Mouse (Mus musculus): ENCODE results near the gene Usp5. TPM values are rescaled to one million over a fixed set of nuclear protein-coding genes. Genes with fewer than 3 reads are reported as not detected.
"Not testable (repeated sequence)": the region's sequence is repeated elsewhere in the genome, so short reads cannot be mapped to it uniquely, and the experiment has no call there.

Usp5 gene
- polyA plus RNA-seq, 1 experiment, result 66.2 TPM

DNA sequence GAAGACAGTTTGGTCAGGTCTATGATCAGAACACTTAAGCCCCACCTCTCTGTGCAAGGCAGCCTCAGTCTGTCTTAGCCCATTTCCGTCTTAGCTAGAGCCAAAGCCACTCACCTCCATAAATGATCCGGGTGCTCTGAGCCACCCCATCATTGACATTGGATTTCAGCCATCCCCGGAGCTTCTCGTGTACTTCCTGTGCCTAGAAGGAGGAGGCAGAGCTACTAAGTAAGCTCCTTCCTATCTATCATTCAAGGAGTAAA, 17.9 kb downstream of the Usp5 start:
- no peaks in the 10 kb centered on the region for H3K27me3 ChIP-seq (replicated peaks; ENCODE audit: control insufficient read depth, insufficient read depth, low read length)
- H3K4me3 ChIP-seq (ENCODE audit: insufficient read depth, low read depth, low read length), result no peak overlapping the region
- no peak for TF ChIP-seq CTCF (conservative IDR thresholded peaks at IDR 0.05; ENCODE audit: insufficient read depth, insufficient read length, low read depth, low read length)
- no peak for TF ChIP-seq POLR2A (IDR thresholded peaks at IDR 0.05; ENCODE audit: low read depth, low read length)
- peaks cover 4% of the 10 kb centered on the region for H3K36me3 ChIP-seq (ENCODE audit: control insufficient read depth, insufficient read depth, low read length)
- no peak for DNase-seq
- 37% methylated on average over 4 of the region's 4 CpGs for WGBS
- peaks cover 30% of the 10 kb centered on the region for H3K4me1 ChIP-seq (ENCODE audit: control insufficient read depth, insufficient read depth, low read length)
- no peak overlapping the region for H3K27ac ChIP-seq (ENCODE audit: insufficient read depth, low read depth, low read length)

DNA sequence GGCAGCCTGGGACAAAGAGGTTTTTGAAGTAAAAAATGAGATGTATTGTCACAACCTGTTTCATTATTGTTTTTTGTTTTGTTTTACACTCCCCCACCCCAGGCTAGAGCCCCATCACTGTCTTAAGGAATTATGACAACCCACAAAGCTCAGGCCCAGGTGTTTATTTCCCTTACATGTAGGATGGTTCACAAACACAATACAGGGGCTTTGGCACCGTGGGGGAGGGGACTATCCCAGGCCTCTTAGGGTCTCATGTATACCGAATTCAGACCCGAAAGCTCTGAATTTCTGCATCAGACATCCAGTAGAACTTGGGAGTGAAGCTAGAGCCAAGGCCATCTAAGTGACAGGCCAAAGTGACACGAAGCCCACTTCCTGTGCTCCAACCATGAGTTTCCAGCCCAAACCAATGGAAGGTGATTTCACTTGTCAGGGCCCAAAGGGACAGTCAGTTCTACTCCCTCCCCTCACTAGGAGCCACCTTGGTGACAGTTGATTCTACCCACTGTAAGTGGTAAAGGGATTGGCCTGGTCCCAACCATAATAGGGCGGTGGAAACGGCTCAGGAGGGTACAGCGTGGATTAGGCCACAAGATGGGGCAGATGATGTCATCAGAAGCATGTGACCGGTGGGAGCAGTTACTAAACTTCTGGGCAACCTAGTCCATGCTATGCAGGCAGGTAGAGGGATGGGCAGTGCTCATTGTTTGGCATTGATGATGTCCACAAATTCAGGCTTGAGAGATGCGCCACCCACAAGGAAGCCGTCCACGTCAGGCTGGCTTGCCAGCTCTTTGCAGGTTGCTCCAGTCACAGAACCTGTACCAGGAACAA, 18.5 kb downstream of the Usp5 start:
- not testable (repeated sequence) for H3K27ac ChIP-seq (ENCODE audit: insufficient read depth, low read depth, low read length); H3K27me3 ChIP-seq (replicated peaks; ENCODE audit: control insufficient read depth, insufficient read depth, low read length); H3K36me3 ChIP-seq (ENCODE audit: control insufficient read depth, insufficient read depth, low read length); H3K4me3 ChIP-seq (ENCODE audit: insufficient read depth, low read depth, low read length); DNase-seq
- WGBS, result 74% methylated on average over 11 of the region's 11 CpGs
- H3K4me1 ChIP-seq (ENCODE audit: control insufficient read depth, insufficient read depth, low read length), result peaks cover 35% of the 10 kb centered on the region

DNA sequence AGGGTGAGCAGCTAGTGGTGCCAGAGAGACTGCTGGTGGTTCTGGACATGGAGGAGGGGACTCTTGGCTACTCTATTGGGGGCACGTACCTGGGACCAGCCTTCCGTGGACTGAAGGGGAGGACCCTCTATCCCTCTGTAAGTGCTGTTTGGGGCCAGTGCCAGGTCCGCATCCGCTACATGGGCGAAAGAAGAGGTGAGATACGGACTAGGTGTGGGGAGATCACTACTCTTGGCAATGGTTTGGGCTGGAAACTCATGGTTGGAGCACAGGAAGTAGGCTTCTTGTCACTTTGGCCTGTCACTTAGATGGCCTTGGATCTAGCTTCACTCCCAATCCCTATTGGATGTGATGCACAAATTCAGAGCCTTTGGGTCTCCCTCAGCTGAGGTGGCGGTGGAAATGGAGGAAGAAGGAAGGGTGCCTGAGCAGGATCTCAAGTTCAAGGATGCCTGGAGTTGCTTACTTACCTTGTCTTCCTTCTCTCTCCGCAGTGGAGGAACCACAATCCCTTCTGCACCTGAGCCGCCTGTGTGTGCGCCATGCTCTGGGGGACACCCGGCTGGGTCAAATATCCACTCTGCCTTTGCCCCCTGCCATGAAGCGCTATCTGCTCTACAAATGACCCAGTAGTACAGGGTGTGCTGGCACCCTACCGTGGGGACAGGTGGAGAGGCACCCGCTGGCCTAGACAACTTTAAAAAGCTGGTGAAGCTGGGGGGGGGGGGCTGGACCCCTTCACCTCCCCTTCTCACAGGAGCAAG, 19.3 kb downstream of the Usp5 start:
- WGBS, result 39% methylated on average over 14 of the region's 14 CpGs
- Histone ChIP-seq H3K27me3 (replicated peaks; ENCODE audit: control insufficient read depth, insufficient read depth, low read length) (no peaks in the 10 kb centered on the region), H3K36me3 (ENCODE audit: control insufficient read depth, insufficient read depth, low read length) (peaks cover 4% of the 10 kb centered on the region), H3K27ac (ENCODE audit: insufficient read depth, low read depth, low read length) (no peak overlapping the region), H3K4me3 (ENCODE audit: insufficient read depth, low read depth, low read length) (peak overlapping the region; percentile 16), H3K4me1 (ENCODE audit: control insufficient read depth, insufficient read depth, low read length) (peaks cover 35% of the 10 kb centered on the region)
- no peak for DNase-seq
- TF ChIP-seq POLR2A (IDR thresholded peaks at IDR 0.05; ENCODE audit: low read depth, low read length) (peak; percentile 34), CTCF (conservative IDR thresholded peaks at IDR 0.05; ENCODE audit: insufficient read depth, insufficient read length, low read depth, low read length) (no peak)

DNA sequence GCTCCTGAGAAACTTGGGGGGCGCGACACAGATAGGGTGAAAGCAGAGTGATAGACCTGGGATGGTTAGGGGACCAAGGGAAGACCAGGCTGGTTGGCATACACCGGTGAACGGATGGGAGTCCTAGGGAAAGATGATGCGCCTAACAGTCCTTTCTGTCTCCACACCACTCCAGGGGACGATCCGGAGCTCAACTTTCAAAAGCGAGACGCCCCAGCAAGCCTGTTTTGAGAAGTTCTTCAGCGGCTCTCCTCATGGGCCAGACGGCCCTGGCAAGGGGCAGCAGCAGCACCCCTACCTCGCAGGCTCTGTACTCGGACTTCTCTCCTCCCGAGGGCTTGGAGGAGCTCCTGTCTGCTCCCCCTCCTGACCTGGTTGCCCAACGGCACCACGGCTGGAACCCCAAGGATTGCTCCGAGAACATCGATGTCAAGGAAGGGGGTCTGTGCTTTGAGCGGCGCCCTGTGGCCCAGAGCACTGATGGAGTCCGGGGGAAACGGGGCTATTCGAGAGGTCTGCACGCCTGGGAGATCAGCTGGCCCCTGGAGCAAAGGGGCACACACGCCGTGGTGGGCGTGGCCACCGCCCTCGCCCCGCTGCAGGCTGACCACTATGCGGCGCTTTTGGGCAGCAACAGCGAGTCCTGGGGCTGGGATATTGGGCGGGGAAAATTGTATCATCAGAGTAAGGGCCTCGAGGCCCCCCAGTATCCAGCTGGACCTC, 20.1 kb downstream of the Usp5 start:
- under 1% methylated on average over 35 of the region's 35 CpGs for WGBS
- DNase-seq, result peak; percentile 91
- no peak for TF ChIP-seq POLR2A (IDR thresholded peaks at IDR 0.05; ENCODE audit: low read depth, low read length)
- TF ChIP-seq CTCF (conservative IDR thresholded peaks at IDR 0.05; ENCODE audit: insufficient read depth, insufficient read length, low read depth, low read length), result peak; percentile 71
- Histone ChIP-seq H3K27ac (ENCODE audit: insufficient read depth, low read depth, low read length) (peak overlapping the region; percentile 67), H3K4me3 (ENCODE audit: insufficient read depth, low read depth, low read length) (peak overlapping the region; percentile 77), H3K4me1 (ENCODE audit: control insufficient read depth, insufficient read depth, low read length) (peaks cover 31% of the 10 kb centered on the region), H3K36me3 (ENCODE audit: control insufficient read depth, insufficient read depth, low read length) (peaks cover 4% of the 10 kb centered on the region), H3K27me3 (replicated peaks; ENCODE audit: control insufficient read depth, insufficient read depth, low read length) (no peaks in the 10 kb centered on the region)

DNA sequence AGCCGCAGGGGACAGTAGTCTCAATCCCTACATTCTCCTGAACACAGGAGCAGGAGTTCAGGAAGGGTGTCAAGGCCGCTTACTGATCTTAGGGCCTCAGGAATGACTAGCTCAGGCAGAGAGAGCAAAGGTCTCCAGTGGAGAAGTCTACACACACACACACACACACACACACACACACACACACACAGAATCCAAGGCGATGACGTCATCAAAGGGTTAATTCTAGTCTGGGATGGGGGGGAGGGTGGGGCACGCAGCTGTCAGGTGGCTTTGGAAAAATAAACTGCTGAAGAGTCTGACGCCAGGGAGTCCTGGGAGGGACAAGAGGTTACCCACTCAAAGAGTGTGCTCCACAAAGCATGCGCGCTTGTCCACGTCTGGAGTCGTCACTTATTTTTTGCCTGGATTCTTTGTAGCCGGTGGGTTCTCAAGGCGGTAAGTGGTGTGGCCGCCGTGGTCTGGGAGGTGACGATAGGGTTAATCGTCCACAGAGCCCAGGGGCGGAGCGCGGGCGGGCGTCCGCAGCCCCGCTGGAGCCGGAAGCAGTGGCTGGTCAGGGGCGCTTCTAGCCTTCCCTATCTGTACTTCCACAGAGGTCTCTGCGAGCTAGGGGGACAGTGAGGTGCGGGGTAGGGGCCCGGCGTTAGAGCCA, 20.8 kb downstream of the Usp5 start, which contains the start of gene Spsb2:
Gene Spsb2, plus strand, starts transcription at position 304 of the 655 bp plus-strand sequence.
- Histone ChIP-seq H3K27ac (ENCODE audit: insufficient read depth, low read depth, low read length) (peak within 1 kb of the TSS; percentile 94), H3K4me1 (ENCODE audit: control insufficient read depth, insufficient read depth, low read length) (peaks cover 30% of the 10 kb centered on the region; the same call in 1 of the 2 replicates), H3K27me3 (replicated peaks; ENCODE audit: control insufficient read depth, insufficient read depth, low read length) (no peaks in the 10 kb centered on the region), H3K36me3 (ENCODE audit: control insufficient read depth, insufficient read depth, low read length) (peaks cover 4% of the 10 kb centered on the region), H3K4me3 (ENCODE audit: insufficient read depth, low read depth, low read length) (peak within 1 kb of the TSS; percentile 77)
- TF ChIP-seq POLR2A (IDR thresholded peaks at IDR 0.05; ENCODE audit: low read depth, low read length) (no peak), CTCF (conservative IDR thresholded peaks at IDR 0.05; ENCODE audit: insufficient read depth, insufficient read length, low read depth, low read length) (no peak)
- WGBS, result under 1% methylated on average over 29 of the region's 29 CpGs
- DNase-seq, result peak; percentile 91

DNA sequence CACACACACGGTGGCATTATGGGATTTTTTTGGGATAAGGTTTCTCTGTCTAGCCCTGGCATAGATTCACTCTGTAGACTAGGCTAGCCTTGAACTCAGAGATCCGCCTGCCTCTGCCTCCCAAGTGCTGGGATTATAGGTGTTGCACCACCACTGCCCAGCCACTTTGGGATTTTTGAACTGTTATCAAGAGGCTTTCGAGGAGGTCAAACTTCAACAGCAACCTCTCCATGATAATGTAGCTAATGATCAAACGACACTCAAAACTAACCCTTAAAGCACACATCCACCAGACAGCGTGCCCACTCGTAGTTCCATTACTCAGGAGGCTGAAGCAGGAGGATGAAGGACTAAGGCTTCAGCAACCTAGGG, 21.3 kb downstream of the Usp5 start:
- peaks cover 4% of the 10 kb centered on the region for H3K36me3 ChIP-seq (ENCODE audit: control insufficient read depth, insufficient read depth, low read length)
- DNase-seq, result no peak
- peaks cover 30% of the 10 kb centered on the region; the same call in 1 of the 2 replicates for H3K4me1 ChIP-seq (ENCODE audit: control insufficient read depth, insufficient read depth, low read length)
- H3K27ac ChIP-seq (ENCODE audit: insufficient read depth, low read depth, low read length), result peak overlapping the region; percentile 94
- TF ChIP-seq POLR2A (IDR thresholded peaks at IDR 0.05; ENCODE audit: low read depth, low read length) (no peak), CTCF (conservative IDR thresholded peaks at IDR 0.05; ENCODE audit: insufficient read depth, insufficient read length, low read depth, low read length) (no peak)
- H3K27me3 ChIP-seq (replicated peaks; ENCODE audit: control insufficient read depth, insufficient read depth, low read length), result no peaks in the 10 kb centered on the region
- H3K4me3 ChIP-seq (ENCODE audit: insufficient read depth, low read depth, low read length), result peak overlapping the region; percentile 77
- 44% methylated on average over 6 of the region's 6 CpGs for WGBS

All from kidney, adult 2 months (tissue).